Mouse (Mus musculus): ENCODE measurements around the gene Mtfr2.

Gene Mtfr2

GRCm38 (mm10) chr10:20347285-20348214 lies at the start of gene Mtfr2:
Gene Mtfr2 (plus strand): TSS chr10:20347770.
- peak; percentile 96 for DNase-seq

DNA sequence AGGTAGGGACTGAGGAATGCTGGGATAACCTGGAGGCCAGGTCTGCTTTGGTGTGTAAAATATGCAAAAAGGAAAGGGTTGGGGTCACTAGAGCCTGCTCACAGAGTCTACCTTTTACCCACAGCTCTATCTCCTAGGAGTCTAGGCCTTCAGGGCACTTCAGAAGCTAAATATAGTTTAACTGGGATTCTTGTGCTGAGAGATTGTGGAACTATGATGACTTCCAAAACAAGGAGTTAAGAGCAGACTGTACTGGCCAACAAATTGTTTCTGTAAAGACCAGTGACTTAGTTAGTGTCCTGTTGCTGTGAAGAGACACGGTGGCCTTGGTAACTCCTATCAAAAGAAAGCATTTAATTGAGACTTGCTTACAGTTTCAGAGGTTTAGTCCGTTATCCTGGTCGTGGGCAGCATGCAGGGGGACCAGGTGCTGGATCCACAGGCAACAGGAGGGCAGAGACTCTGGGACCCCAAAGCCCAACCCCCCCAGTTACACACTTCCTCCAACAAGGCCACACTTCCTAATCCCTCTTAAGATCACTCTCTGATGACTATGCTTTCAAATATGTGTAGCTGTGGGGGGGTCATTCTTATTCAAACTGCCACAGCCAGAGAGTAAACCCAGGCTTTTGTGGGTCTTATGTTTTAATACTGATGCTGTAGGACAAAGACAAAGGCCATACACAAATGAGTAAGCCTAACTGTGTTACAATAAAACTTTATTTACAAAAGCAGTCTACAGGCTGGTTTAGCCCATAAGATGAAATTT lies 49.2 kb upstream of the Mtfr2 start:
- DNase-seq, result no peak

- DNase-seq, result no peak
Measured at GRCm38 (mm10) chr10:20299114-20299513, 48.5 kb upstream of the Mtfr2 start.

GRCm38 (mm10) chr10:20310969-20311769 lies 36.4 kb upstream of the Mtfr2 start:
- DNase-seq, result no peak

GRCm38 (mm10) chr10:20311918-20312735 lies 35.4 kb upstream of the Mtfr2 start, which contains the start of gene Bclaf1:
Gene Bclaf1 (plus strand): TSS chr10:20312469.
- peak; percentile 98 for DNase-seq

- DNase-seq, result peak; percentile 93
Measured at GRCm38 (mm10) chr10:20312736-20313301, 34.8 kb upstream of the Mtfr2 start.

GRCm38 (mm10) chr10:20313447-20313846 lies 34.1 kb upstream of the Mtfr2 start:
- no peak for DNase-seq

- no peak for DNase-seq
Measured at GRCm38 (mm10) chr10:20313941-20314340, 33.6 kb upstream of the Mtfr2 start.

GRCm38 (mm10) chr10:20314797-20315196 lies 32.8 kb upstream of the Mtfr2 start:
- peak; percentile 25 for DNase-seq

GRCm38 (mm10) chr10:20317466-20317865 lies 30.1 kb upstream of the Mtfr2 start:
- no peak for DNase-seq

GRCm38 (mm10) chr10:20326226-20326625 lies 21.3 kb upstream of the Mtfr2 start:
- no peak for DNase-seq

- no peak for DNase-seq
Measured at GRCm38 (mm10) chr10:20331262-20331661, 16.3 kb upstream of the Mtfr2 start.

DNA sequence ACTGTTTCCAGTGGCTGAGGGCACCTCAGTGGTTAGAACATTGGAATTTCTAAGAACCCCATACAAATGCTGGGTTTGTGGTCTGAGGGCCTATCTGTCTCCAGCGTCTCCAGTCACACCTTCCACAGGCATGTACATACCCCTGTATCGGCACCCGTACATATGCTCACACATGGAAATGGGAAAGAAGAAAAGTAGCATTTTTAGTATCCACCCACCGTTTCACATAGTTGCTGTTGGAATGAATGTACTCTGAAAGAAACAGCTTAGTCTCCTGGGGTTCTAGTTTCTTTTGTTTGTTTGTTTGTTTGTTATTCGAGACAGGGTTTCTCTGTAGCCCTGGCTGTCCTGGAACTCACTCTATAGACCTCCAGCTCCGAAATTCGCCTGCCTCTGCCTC lies 9.7 kb upstream of the Mtfr2 start:
- DNase-seq, result no peak

- no peak for DNase-seq
Measured at GRCm38 (mm10) chr10:20345736-20346135, 1.8 kb upstream of the Mtfr2 start.

- no peak for DNase-seq
Measured at GRCm38 (mm10) chr10:20348894-20349293, 1.3 kb downstream of the Mtfr2 start.

DNA sequence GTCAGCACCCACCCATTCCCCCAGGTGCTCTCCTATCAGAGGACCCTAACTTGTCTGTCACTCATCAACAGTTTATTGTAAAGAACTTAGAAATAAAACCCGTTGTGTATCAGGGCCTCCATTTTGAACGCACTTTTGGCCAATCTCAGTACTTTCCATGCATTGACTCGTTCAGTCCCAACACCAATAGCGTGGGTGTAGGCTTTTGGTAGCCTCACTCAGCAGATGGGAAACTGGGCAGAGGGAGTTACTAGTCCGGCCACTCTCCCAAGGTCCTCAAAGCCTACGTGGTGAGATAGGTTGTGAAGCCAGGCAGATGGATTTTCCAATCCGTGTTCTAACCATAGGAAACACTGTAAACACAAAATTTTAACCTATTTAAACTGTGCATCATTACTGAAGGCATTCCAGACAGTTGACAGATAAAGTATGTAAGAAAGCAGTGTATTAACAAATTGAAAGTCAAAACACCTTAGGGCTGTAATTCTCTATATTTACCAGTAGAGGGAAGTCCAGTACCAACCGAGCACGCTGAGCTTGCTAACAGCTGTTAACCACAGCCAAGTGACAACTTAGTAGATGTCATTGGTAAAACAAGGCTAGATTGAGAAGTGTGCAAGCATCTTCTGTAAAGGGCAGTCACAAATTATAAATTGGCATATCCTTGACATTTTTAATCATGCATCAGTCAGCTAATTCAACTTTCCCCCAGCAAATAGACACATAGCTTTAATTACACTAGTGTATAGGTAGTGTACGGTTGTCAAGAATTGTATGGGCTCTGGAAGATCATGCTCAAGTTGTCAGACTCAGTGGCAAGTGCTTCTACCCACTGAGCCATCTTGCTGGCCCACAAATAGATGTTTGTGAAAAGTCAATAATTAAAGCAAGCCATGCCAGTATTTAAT lies 14.2 kb downstream of the Mtfr2 start:
- no peak for DNase-seq

GRCm38 (mm10) chr10:20362450-20363118 lies 15.0 kb downstream of the Mtfr2 start:
- no peak for DNase-seq

GRCm38 (mm10) chr10:20372046-20372445 lies 24.5 kb downstream of the Mtfr2 start:
- no peak for DNase-seq

DNA sequence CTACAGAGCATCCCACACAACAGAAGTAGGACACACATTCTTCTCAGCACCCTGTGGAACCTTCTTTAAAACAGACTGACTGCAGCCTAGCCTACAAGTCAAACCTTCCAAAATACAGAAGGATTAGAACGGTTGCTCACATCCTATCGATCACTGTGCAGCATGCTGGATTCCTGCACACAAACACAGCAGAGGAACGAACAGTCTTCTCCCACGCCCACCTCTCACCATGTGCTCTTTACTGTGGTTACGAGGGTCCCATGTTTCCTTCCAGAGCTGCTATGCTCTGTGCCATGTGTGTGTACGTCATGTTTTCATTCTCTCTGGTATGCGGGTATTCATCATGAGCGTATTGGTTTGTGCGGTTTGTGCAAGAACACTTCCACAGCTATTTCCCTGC lies 30.1 kb downstream of the Mtfr2 start:
- DNase-seq, result no peak

Measured in right cerebral cortex, postnatal 4 days (tissue).